Mouse (Mus musculus) neural tube, embryonic 12.5 days (tissue): Measurements from ENCODE around the gene Edem1. TPM values are rescaled to one million over a fixed set of nuclear protein-coding genes. Genes with fewer than 3 reads are reported as not detected.

Experiments
- ATAC-seq: fragments of 200-750 bp; cut with Nextera tagmentation; 2 replicates; pipeline ENCODE4 v1.8.0; 2017; ENCODE audit warnings: low read depth, mild to moderate bottlenecking, moderate TSS enrichment, moderate library complexity; ENCODE audit not compliant: low FRiP score
- H3K27ac ChIP-seq: fragments of 300-500 bp; sonication (generic); 2 replicates; pipeline ENCODE4 v1.5.1; 2016
- H3K27me3 ChIP-seq: fragments of 300-500 bp; sonication (generic); replicated peaks from 2 replicates; pipeline ENCODE4 v1.6.1; 2016; ENCODE audit warnings: mild to moderate bottlenecking
- H3K36me3 ChIP-seq: fragments of 300-500 bp; sonication (generic); 2 replicates; pipeline ENCODE4 v1.6.1; 2016; ENCODE audit warnings: mild to moderate bottlenecking
- H3K4me1 ChIP-seq: fragments of 300-500 bp; sonication (generic); 2 replicates; pipeline ENCODE4 v1.6.1; 2016
- H3K4me2 ChIP-seq: fragments of 300-500 bp; sonication (generic); replicated peaks from 2 replicates; pipeline ENCODE4 v1.6.1; 2016; ENCODE audit warnings: mild to moderate bottlenecking
- H3K4me3 ChIP-seq: fragments of 300-500 bp; sonication (generic); 2 replicates; pipeline ENCODE4 v1.5.1; 2016
- H3K9ac ChIP-seq: fragments of 300-500 bp; sonication (generic); 2 replicates; pipeline ENCODE4 v1.6.1; 2016; ENCODE audit warnings: mild to moderate bottlenecking
- H3K9me3 ChIP-seq: fragments of 300-500 bp; sonication (generic); 2 replicates; pipeline ENCODE4 v1.6.1; 2016; ENCODE audit warnings: mild to moderate bottlenecking
- WGBS: fragments of 180-500 bp; shearing (Covaris S2); methylation state at CpG from one replicate; pipeline ENCODE4 v1.1.7; 2016; 5-methylcytosine and 5-hydroxymethylcytosine counted together
- polyA plus RNA-seq: library from polyadenylated mRNA; unstranded; fragments of >200 nt; fragmentation: Nextera tagmentation; extraction: Ambion mirVana; gene quantifications from 2 replicates; pipeline ENCODE4 v1.2.1, GENCODE M21; 2016

Edem1 gene
- polyA plus RNA-seq, 1 experiment from 2014 or later: 17.8 TPM

DNA sequence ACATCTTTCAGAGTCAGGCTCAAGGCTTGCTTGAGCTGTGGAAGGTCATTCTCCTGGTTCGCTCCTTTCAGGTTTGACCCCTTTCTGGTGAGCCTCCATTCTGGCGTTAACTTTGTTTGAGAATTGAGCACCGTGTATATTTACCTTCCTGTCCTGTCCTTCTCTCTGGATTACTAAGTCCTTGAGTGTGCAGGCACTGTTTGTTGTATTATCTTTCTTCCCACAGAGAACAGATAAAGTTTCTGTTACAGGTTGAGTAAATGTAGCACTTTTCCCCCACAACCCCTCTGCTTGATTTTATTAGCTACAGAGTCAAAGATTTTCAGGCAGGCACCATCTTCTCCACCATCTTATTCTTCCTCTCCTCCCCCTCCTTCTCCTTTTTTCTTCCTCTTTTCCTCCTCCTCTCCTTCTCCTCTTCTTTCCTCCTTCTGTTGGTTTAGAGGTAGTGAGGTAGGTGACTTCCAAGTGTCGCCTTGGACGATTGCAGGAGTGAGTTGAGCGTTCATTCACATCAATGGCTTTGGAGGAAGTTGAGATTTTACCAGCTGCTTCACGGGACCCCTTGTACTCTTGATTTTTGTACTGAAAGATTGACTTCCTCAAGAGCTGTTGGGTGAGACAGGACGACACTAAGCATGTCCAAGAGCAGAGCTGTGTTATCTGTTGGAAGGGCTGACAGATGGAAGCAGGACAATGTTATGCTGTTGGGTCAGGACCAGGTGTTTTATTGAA, 5.7 kb downstream of the Edem1 start:
- H3K27ac ChIP-seq: no peak overlapping the region
- no peaks in the 10 kb centered on the region for H3K9me3 ChIP-seq
- WGBS: 94% methylated on average over 8 of the region's 8 CpGs
- ATAC-seq: no peak
- H3K9ac ChIP-seq: no peak overlapping the region
- H3K27me3 ChIP-seq: no peaks in the 10 kb centered on the region
- H3K4me2 ChIP-seq: no peak overlapping the region
- H3K4me1 ChIP-seq: peaks cover 12% of the 10 kb centered on the region
- H3K4me3 ChIP-seq: no peak overlapping the region
- peaks cover 11% of the 10 kb centered on the region; the same call in 1 of the 2 replicates for H3K36me3 ChIP-seq

DNA sequence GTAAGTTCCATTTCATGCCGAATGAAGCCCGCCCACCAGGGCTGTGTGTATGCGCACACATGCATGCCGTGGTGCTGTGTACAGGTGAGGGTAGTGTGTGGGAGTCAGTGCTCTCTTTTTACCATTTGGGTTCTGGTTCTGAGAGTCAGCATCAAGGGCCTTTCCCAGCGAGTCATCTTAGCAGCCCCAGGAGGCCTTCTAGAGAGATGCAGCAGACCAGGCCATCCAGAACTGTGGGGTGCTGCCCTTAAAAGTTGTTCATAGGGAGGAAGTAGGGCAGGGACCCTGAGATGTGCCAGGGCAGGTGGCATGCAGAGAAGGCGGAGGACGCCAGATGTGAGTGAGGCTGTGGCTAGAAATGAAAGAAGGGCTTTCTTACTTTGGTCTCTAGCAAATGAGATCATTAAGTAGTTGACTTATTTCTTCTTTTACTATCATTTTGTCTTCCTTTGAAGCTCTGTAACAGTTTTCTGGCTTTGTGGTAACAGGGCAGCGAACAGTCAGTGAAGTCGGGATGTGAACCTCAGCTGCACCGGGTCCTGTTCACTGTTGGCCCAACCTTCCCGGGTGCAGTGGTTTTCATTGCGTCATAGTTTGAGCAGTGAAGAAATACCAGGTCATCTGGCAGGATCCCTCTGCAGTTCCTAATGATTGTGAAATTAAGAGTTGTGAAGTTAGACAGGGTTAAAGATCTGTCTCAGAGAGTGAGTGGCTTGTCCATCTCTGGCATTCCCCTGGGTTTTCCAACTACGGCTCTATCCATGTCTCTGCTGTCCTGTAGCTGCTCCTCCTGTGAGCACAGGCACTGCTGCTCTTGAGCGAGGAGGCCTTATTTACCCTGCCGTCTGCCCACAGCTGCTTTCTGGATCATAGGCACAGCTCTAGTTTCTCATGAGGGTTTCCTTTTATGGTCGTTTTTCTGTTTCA, 7.6 kb downstream of the Edem1 start:
- Histone ChIP-seq H3K27me3 (no peaks in the 10 kb centered on the region), H3K4me3 (no peak overlapping the region), H3K27ac (no peak overlapping the region), H3K9ac (no peak overlapping the region), H3K4me2 (no peak overlapping the region), H3K4me1 (no peaks in the 10 kb centered on the region), H3K9me3 (no peaks in the 10 kb centered on the region), H3K36me3 (peaks cover 17% of the 10 kb centered on the region; the same call in 1 of the 2 replicates)
- WGBS: 88% methylated on average over 16 of the region's 16 CpGs
- ATAC-seq: no peak

DNA sequence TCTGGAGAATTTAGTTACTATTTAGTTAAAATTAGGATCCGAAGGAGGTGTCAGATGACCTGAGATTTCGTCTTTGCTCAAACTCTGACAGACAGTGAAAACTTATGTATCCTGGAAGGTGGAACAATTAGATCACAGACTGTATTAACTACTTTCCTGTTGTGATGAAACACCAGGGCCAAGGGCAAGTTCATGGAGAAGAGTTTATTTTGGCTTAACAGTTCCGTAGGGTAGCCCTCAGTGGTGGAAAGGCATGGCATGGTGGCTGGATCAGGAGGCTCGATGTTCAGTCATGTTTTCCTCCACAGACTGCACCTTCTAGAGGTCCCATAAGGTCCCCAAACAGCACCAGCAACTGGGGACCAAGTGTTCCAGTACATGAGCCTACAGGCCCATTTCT, 8.6 kb downstream of the Edem1 start:
- Histone ChIP-seq H3K4me3 (no peak overlapping the region), H3K4me1 (no peaks in the 10 kb centered on the region), H3K36me3 (peaks cover 22% of the 10 kb centered on the region; the same call in 1 of the 2 replicates), H3K4me2 (no peak overlapping the region), H3K9ac (no peak overlapping the region), H3K9me3 (no peaks in the 10 kb centered on the region), H3K27me3 (no peaks in the 10 kb centered on the region), H3K27ac (no peak overlapping the region)
- WGBS: 93% methylated on average over 4 of the region's 4 CpGs
- no peak for ATAC-seq

DNA sequence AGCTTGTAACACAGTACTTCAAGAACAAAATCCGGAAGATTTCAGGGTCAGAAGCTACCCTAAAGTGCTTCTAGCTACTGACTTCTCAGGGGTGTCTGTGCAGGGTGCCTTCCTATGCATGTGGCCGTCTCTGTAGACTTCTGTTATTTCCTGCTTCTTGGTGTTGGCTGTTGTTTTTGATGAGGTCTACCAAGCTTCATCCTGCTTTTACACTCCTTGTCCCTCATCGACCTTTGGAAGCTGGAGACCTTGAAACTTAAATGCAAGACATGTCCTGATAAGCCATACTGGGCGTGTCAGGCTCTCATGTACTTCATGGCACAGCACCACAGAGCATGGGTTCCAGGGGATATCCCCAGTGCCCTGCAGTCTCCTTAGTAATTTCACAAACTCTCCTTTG, 9.5 kb downstream of the Edem1 start:
- Histone ChIP-seq H3K9me3 (no peaks in the 10 kb centered on the region), H3K36me3 (peaks cover 22% of the 10 kb centered on the region), H3K9ac (no peak overlapping the region), H3K27ac (no peak overlapping the region), H3K27me3 (no peaks in the 10 kb centered on the region), H3K4me1 (no peaks in the 10 kb centered on the region), H3K4me3 (no peak overlapping the region), H3K4me2 (no peak overlapping the region)
- ATAC-seq: no peak
- WGBS: 88% methylated on average over 4 of the region's 4 CpGs

DNA sequence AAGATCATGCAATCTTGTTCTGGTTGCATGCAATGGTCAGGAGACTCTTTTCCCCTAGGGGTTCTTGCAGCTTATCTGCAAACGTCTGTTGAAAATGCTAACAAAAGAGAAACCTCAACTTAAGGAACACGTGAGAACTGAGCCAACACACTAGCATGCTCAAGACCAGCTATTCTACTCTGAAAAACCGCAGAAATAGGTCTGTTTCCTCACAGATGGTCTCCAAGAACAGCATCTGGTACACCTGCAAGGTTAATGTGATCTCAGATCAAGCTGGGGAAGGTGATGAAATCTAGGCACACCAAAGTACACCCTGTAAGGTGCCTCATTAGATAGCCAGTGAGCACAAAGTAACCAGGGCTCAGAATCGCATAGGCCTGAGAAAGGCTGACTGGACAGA, 11.0 kb downstream of the Edem1 start:
- no peak overlapping the region for H3K9ac ChIP-seq
- peaks cover 36% of the 10 kb centered on the region for H3K36me3 ChIP-seq
- no peaks in the 10 kb centered on the region for H3K27me3 ChIP-seq
- 89% methylated on average over 4 of the region's 4 CpGs for WGBS
- no peak overlapping the region for H3K27ac ChIP-seq
- no peaks in the 10 kb centered on the region for H3K9me3 ChIP-seq
- no peak overlapping the region for H3K4me3 ChIP-seq
- H3K4me1 ChIP-seq: no peaks in the 10 kb centered on the region
- no peak overlapping the region for H3K4me2 ChIP-seq
- no peak for ATAC-seq

DNA sequence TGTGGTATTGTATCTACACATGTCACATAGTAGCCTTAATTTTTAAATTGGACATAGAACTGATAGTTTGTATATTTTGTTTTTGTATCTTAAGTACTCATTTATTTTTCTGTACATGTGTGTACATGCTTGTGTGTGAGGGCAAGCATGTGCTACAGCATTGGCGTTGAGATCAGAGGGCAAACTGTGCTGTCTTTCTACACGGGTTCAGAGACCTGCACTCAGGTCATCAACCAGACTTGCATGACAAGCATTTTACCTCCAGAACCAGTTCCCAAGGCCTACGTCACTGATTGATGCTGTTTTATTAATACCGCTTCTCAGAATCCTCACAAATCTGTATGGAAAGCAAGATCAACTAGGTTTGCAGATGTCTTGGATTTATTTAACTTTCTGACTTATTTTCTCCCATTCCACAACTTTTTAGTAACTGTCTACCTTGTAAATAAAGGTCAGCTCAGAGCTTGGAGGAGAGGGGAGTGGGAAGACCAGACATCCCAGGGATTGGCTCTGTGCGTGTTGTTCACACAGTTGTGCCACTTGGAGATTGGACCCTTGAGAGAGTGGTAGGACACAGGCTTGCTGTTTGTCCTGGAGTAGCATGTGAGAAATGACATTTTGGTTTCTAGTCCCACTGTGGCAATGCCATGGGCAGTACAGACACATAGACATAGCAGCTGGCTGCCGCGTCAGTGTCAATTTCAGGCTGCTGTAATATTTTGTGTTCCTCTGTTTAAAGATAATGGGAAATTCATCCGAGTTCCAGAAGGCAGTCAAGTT, 12.6 kb downstream of the Edem1 start:
- Histone ChIP-seq H3K27ac (no peak overlapping the region), H3K36me3 (peaks cover 40% of the 10 kb centered on the region), H3K4me3 (no peak overlapping the region), H3K9ac (no peak overlapping the region), H3K27me3 (no peaks in the 10 kb centered on the region), H3K4me1 (no peaks in the 10 kb centered on the region), H3K4me2 (no peak overlapping the region), H3K9me3 (no peaks in the 10 kb centered on the region)
- no peak for ATAC-seq
- 93% methylated on average over 8 of the region's 8 CpGs for WGBS

DNA sequence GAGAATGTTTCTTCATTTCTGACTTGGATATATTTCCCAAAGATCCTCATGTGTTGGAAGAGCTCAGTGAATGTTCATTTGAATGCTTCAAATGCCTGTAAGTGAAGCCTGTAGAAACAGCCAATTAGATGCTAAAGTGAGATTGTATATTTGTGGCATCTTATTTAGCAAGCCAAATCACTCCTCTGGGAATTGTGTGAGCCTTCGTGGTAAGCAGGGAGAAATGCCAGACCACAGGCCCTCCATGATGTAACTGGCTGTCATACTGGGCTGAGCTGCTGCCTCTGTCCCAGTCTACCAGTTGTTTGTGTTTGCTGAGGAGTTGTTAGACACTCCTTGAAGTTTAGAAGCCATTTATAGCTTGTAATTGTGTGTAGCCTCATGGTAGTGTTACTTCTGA, 15.2 kb downstream of the Edem1 start:
- H3K4me2 ChIP-seq: no peak overlapping the region
- H3K9ac ChIP-seq: no peak overlapping the region
- 83% methylated on average over 1 of the region's 1 CpGs for WGBS
- H3K36me3 ChIP-seq: peaks cover 34% of the 10 kb centered on the region
- no peaks in the 10 kb centered on the region for H3K4me1 ChIP-seq
- no peaks in the 10 kb centered on the region for H3K9me3 ChIP-seq
- H3K4me3 ChIP-seq: no peak overlapping the region
- no peaks in the 10 kb centered on the region for H3K27me3 ChIP-seq
- ATAC-seq: no peak
- H3K27ac ChIP-seq: no peak overlapping the region

DNA sequence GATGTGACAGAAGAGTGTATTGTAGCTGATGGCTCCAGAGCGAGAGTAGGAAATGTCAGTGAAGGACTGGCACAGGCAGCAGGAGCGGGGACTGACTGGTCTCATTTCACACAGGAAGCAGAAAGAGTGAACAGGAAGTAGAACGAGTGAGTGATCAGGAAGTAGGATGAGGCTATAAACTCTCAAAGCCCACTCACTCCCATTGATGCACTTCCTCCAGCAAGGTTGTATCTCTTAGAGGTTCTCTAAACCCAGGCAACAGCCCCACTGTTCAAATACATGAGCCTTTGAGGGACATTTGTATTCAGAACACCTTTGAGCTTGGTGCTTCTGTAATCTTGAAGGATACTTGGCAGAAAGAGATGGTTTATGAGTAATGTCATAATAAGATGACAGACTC, 15.7 kb downstream of the Edem1 start:
- no peaks in the 10 kb centered on the region for H3K4me1 ChIP-seq
- H3K27ac ChIP-seq: no peak overlapping the region
- no peak overlapping the region for H3K4me3 ChIP-seq
- no peak overlapping the region for H3K9ac ChIP-seq
- WGBS: 84% methylated on average over 3 of the region's 3 CpGs
- no peaks in the 10 kb centered on the region for H3K9me3 ChIP-seq
- ATAC-seq: no peak
- H3K4me2 ChIP-seq: no peak overlapping the region
- H3K27me3 ChIP-seq: no peaks in the 10 kb centered on the region
- peaks cover 38% of the 10 kb centered on the region for H3K36me3 ChIP-seq

DNA sequence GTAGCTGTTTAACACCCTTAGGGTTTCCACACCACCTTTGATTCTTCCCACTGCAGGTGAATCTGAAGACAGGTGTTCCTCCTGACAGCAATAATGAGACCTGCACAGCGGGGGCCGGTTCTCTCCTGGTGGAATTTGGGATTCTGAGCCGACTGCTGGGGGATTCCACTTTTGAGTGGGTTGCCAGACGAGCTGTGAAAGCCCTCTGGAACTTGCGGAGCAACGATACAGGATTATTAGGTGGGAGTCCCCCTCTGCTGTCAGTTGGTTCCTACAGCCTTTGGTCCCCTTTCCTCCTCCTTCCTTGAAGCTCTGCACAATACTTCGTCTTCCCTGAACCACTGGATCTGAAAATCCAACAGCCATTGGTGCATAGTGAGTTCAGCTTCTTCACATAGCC, 16.3 kb downstream of the Edem1 start:
- Histone ChIP-seq H3K4me3 (no peak overlapping the region), H3K27me3 (no peaks in the 10 kb centered on the region), H3K9me3 (no peaks in the 10 kb centered on the region), H3K27ac (no peak overlapping the region), H3K36me3 (peaks cover 37% of the 10 kb centered on the region), H3K9ac (no peak overlapping the region), H3K4me2 (no peak overlapping the region), H3K4me1 (no peaks in the 10 kb centered on the region)
- 94% methylated on average over 7 of the region's 7 CpGs for WGBS
- no peak for ATAC-seq

DNA sequence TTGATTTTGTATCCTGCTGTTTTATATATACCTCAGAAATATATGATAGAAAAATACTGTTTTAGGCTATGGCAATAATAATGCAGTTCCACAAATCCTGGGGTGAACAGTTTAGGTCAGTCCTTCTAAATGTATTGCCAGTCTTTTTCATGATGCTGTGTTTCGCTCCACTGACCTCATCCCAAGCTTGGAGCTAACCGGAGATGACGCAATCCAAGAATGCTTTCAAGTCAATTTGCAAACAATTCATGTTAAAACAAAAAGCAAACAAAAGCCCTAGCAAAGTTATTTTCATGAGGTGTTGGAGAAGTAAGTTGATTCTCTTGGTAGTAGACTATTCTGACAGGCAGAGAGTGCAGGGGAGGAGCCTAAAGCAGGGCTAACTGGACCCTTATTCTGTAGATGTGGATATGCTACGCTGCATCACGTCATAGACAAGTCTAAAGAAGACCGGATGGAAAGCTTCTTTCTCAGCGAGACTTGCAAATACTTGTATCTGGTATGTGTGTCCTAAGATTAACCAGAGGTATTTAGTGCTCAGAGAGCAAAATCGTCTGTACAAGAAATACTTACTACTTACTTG, 23.7 kb downstream of the Edem1 start:
- Histone ChIP-seq H3K9me3 (no peaks in the 10 kb centered on the region), H3K27ac (no peak overlapping the region), H3K4me1 (no peaks in the 10 kb centered on the region), H3K4me3 (no peak overlapping the region), H3K4me2 (no peak overlapping the region), H3K9ac (no peak overlapping the region), H3K36me3 (peaks cover 69% of the 10 kb centered on the region), H3K27me3 (no peaks in the 10 kb centered on the region)
- ATAC-seq: no peak
- WGBS: 91% methylated on average over 8 of the region's 8 CpGs

DNA sequence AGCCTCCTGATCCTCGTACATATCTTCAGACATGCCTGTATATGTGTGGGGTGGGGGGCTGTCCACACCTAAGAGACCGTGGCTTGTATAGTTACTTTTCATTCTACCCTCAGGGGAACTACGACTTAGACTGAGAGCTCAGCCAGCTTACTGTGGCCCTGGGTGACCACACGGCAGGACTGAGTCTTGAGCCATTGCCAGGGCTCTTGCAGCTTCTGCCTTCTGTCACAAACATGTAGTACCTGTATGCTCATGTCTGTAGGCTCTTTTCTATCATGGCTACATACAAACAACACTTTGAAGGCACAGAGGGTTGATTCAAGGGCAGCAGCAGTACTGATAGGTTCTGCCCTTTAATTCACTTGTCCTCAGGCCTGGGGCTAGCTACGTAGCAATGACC, 24.5 kb downstream of the Edem1 start:
- no peaks in the 10 kb centered on the region for H3K9me3 ChIP-seq
- H3K4me2 ChIP-seq: no peak overlapping the region
- no peaks in the 10 kb centered on the region for H3K27me3 ChIP-seq
- 92% methylated on average over 5 of the region's 5 CpGs for WGBS
- peaks cover 72% of the 10 kb centered on the region for H3K36me3 ChIP-seq
- H3K4me1 ChIP-seq: no peaks in the 10 kb centered on the region
- no peak overlapping the region for H3K4me3 ChIP-seq
- no peak overlapping the region for H3K27ac ChIP-seq
- no peak for ATAC-seq
- no peak overlapping the region for H3K9ac ChIP-seq

DNA sequence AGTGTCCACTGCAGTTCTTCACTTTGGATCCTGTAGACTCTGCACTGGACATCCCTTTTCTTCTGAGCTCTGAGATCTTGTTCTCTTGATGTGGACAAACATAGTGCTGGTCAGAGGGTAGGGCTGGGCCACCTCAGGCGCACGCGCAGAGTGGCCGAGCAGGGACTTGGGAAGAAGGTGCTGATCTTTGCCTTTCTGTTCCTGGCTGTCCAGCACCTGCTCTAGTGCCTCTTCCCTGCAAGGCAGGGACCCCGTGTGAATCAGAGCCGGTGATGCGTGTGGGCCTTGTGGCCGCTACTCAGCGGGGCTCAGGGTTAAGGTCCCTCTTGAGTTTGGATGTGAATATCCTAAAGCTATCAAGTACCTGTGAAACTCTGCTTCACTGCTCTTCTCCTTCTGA, 30.1 kb downstream of the Edem1 start:
- 0 out of 2 replicates have a peak, but pooled peaks cover 6% of the 10 kb centered on the region for H3K9me3 ChIP-seq
- H3K27me3 ChIP-seq: no peaks in the 10 kb centered on the region
- no peak overlapping the region for H3K9ac ChIP-seq
- no peak overlapping the region for H3K4me2 ChIP-seq
- no peak for ATAC-seq
- H3K4me3 ChIP-seq: no peak overlapping the region
- peaks cover 35% of the 10 kb centered on the region for H3K36me3 ChIP-seq
- H3K27ac ChIP-seq: no peak overlapping the region
- WGBS: 95% methylated on average over 9 of the region's 9 CpGs
- H3K4me1 ChIP-seq: no peaks in the 10 kb centered on the region
